Mouse (Mus musculus): ENCODE data around the gene Nmur1. TPM values are rescaled to one million over a fixed set of nuclear protein-coding genes. Genes with fewer than 3 reads are reported as not detected.
"Not testable (repeated sequence)": the region's sequence is repeated elsewhere in the genome, so short reads cannot be mapped to it uniquely, and the experiment has no call there.

Nmur1 gene
- total RNA-seq, 2 experiments from 2014 or later = not detected

DNA sequence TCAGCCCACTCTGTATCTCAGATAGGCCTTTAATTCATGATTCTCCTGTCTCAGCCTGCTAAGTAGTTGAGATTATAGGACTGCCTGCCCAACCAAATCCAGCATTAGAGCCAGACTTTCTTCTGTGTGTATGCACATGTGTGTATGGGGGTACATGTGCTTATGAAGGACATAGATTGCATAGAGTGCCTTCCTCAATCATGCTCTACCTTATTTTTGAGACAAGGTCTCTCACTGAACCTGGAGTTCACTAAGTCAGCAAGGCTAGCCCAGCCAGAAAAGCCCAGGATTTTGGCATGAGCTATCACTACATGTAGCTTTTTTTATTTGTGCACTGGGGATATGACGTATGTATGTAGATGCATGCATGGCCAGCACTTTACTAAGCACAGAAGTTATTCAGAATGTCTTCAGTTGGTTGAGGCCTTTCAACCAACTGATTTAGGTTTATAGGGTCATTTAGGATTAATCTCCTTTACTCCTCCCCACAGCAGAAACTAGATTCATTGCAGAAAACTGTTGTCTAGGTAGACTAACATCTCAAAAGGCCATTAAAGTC lies 82.9 kb downstream of the Nmur1 start:
- intact Hi-C loops (cut with DNase I) = loop anchor here (10.0 kb wide), 1 partner anchor 258 kb away; no protein-coding TSS in a partner anchor
- DNase-seq = no peak

DNA sequence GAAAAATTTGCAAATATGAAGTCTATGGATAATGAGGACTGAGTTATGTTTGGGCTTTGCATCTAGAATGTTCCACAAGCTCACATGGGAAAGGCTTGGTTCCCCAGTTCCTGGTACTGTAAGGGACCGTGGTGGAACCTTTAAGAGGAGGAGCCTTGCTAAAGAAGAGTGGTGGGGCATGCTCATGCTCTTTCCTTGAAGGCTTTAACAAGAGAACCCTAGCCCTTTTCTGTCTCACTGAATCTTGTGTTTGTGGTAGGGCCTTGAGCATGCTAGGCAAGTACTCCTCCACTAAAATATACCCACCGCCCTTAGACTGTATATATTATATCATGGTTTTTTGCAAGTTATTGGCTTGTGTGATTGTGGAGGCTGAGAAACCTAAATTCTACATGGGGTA lies 83.7 kb downstream of the Nmur1 start:
- intact Hi-C loops (cut with DNase I) = loop anchor here (10.0 kb wide), 1 partner anchor 258 kb away; no protein-coding TSS in a partner anchor
- no peak for DNase-seq

DNA sequence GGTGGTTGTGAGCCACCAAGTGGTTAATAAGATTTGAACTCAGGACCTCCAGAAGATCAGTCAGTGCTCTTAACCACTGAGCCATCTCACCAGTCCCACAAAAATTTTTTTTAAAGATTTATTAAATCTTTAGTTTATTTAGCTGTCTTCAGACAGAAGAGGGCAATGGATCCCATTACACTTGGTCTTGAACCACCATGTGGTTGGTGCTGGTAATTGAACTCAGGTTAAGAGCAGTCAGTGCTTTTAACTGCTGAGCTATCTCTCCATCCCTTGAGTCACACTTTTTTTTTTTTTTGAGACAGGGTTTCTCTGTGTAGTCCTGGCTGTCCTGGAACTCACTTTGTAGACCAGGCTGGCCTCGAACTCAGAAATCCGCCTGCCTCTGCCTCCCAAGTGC lies 84.9 kb downstream of the Nmur1 start:
- not testable (repeated sequence) for DNase-seq
- intact Hi-C loops (cut with DNase I) = loop anchor here (10.0 kb wide), 1 partner anchor 256 kb away; no protein-coding TSS in a partner anchor

DNA sequence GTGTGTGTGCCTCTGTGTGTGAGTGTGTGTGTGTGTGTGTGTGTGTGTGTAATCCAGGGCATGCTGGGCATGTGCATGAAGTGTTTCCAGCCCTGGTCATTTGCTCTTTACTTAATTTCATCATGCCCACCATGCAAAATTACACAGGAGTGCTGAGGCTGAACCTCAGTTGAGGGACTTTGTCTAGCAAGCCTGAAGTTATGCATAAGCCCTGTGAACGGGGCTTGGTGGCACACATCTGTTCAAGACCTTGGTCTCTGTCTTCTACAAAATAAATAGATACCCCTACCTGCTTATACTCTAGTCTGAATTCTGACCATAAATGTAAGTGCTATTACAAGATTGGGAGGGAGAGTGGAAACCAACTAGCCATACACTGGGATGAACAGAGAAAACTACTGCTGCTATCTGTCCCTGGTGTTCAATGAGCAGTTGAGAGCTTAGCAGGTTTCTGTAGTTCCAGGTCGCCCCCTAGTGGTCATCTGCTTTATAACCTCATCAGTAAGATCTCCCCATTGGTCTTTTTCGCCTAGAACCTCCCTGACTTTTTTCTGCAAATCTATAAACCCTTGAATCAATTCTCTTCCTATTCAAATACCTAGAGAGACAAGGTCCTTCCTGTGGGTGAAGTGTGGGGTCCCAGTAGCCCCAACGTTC lies 86.7 kb downstream of the Nmur1 start:
- peak in 1 of 2 experiments; percentile 68 for DNase-seq
- intact Hi-C loops (cut with DNase I) = loop anchor here (2.0 kb wide), 2 partner anchors 122 to 160 kb away; no protein-coding TSS in a partner anchor

DNA sequence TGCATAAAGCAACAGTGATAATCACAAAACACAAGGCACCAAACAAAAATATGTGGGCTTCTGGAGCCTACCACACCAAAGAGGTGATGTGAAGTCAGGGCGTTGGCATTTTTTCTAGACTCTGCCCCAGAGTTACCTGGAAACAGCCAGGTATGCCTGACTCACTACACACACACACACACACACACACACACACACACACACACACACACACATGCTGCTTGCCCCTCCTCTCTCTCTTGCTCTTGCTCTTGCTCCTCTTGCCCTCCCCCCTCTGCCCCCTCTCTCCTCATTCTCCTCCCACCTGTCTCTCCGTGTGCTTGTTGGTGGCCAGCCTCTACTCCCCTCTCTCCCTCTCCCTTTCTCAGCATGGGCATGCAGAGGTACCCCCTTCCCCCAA lies 89.7 kb downstream of the Nmur1 start:
- intact Hi-C loops (cut with DNase I) = no loop called here

More for the DNA sequence above, 89.7 kb downstream of the Nmur1 start:
- no peak for DNase-seq

Small RNAs within 50 kb of the gene (microRNA-seq; reads per million reads assigned to microRNA genes)
- 26.7 to 35.1 reads per million in 2 experiments for gene mmu-mir-3535

Other genes with a start within 250 kb of the Nmur1 start
- gene B3gnt7, start 123.4 kb downstream of the Nmur1 start, total RNA-seq (2021) = not detected
- gene Ncl, start 66.8 kb downstream of the Nmur1 start, total RNA-seq (2021) = 100 to 1,000 TPM in 1 of 2 experiments, 10 to 100 TPM in 1; 79.3 to 101 TPM
- gene Tex44, start 101 bp upstream of the Nmur1 start, total RNA-seq (2021) = not detected
- gene Ptma, start 100.5 kb upstream of the Nmur1 start, total RNA-seq (2021) = 10 to 100 TPM; 74.6 to 88.0 TPM
- 10 to 100 TPM; 22.8 to 25.1 TPM for gene Pde6d, start 156.4 kb upstream of the Nmur1 start, total RNA-seq (2021)
- gene Cops7b, start 156.7 kb upstream of the Nmur1 start, total RNA-seq (2021) = 1 to 10 TPM; 7.8 to 9.1 TPM
- gene Nppc, start 244.3 kb upstream of the Nmur1 start, total RNA-seq (2021) = 1 to 10 TPM in 1 of 2 experiments, under 1 TPM in 1; 0.32 to 1.4 TPM